Mouse (Mus musculus) bone marrow macrophage, adult 2 months (primary cell): ENCODE data around the gene Cd47. TPM values are rescaled to one million over a fixed set of nuclear protein-coding genes. Genes with fewer than 3 reads are reported as not detected.

Experiments used
- H3K27ac ChIP-seq: 2 replicates; pipeline ENCODE4 v1.5.1; 2012; ENCODE audit warnings: low read depth, low read length; ENCODE audit not compliant: insufficient read depth
- H3K4me1 ChIP-seq: 2 replicates; pipeline ENCODE4 v1.6.1; 2012; ENCODE audit warnings: low read length; ENCODE audit not compliant: control insufficient read depth, insufficient read depth
- H3K4me3 ChIP-seq: 2 replicates; pipeline ENCODE4 v1.5.1; 2012; ENCODE audit warnings: mild to moderate bottlenecking, low read length, moderate library complexity; ENCODE audit not compliant: insufficient read depth
- CTCF ChIP-seq: IDR thresholded peaks from 2 replicates; pipeline ENCODE4 v1.5.1; 2012; ENCODE audit warnings: low read depth, mild to moderate bottlenecking, low read length, moderate library complexity
- POLR2A ChIP-seq: IDR thresholded peaks from 2 replicates; pipeline ENCODE4 v1.6.1; 2012; ENCODE audit warnings: mild to moderate bottlenecking, low read depth, low read length, borderline replicate concordance
- polyA plus RNA-seq: library from polyadenylated mRNA; stranded (reverse); fragments of >200 nt; gene quantifications from 2 replicates; pipeline ENCODE4 v1.2.4, GENCODE M21; 2012; ENCODE audit not compliant: missing spikeins, insufficient read depth, insufficient read length

Gene Cd47
- polyA plus RNA-seq, 1 experiment, result 310 TPM

DNA sequence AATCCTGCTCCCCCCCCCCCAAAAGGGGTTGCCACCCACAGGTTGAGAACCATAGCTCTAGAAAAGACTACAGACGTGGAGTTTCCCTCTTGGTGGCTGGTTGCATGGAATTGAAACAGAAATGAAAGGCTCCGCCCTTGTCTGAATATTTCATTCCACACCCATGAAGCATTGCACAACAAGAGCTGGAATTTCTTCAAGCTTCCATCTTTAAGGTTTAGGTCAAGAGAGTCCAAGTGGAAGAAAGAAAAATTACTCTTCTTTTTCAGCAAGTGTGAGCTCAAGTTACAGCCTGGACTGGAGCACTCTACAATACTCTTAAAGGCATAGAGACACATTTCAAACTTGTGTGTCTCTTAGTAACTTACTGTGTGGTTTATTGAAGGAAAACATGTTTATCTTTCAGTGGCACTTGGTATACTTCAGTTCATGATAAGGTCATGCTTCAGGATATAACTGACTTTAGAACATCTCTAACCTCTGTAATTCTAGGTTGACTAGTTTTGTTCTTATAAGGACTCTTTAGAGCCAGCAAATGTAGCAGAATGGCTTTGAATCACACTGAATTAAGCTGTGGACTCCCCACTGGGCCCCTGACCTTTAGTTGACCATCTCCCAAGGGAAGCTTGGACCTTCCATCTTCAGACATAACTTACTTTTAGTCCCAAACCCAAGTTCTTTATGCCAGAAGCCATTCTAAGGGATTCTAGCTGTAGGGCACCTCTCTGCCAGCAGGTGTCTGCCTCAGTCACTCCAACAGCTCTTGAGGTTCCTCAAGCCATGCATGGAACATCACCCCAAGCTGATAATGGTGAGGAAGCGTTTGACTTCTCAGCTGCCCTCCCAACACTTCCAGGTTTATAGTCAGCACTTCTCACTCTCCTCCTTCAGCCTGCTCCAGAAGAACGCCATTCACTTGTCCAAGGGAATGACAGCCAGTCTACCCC, 58.8 kb downstream of the Cd47 start:
- no peak for TF ChIP-seq CTCF
- no peak for TF ChIP-seq POLR2A
- Histone ChIP-seq H3K4me1 (peaks cover 17% of the 10 kb centered on the region), H3K4me3 (peak overlapping the region; percentile 35; the same call in 1 of the 2 replicates), H3K27ac (peak overlapping the region; percentile 84)

DNA sequence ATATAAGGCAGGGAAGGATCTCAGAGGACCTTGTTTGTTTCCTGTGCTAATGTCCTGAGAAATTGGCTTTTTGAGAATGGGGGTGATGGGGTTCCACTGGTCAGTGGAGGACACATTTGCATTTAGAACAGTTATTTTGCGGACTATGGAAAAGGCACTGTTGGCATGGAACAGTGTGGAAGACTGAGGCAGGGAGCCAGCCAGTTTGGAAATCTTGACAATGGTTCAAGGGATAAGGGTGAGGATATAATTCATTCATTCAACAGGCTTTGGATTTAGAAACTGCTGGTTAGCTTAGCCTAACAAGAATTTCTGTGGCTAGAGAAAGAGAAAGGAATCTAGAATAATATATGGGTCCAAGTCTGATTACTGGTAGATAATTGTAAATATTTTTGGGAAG, 61.7 kb downstream of the Cd47 start:
- no peak overlapping the region for H3K4me3 ChIP-seq
- no peak overlapping the region for H3K27ac ChIP-seq
- TF ChIP-seq POLR2A, result no peak
- no peak for TF ChIP-seq CTCF
- peaks cover 14% of the 10 kb centered on the region for H3K4me1 ChIP-seq

- no peak overlapping the region for H3K4me3 ChIP-seq
- TF ChIP-seq CTCF, result no peak
- TF ChIP-seq POLR2A, result no peak
- H3K4me1 ChIP-seq, result no peaks in the 10 kb centered on the region
- no peak overlapping the region for H3K27ac ChIP-seq
These were observed 66.3 kb downstream of the Cd47 start for GRCm38 (mm10) chr16:49866617-49867016.

- H3K4me3 ChIP-seq, result no peak overlapping the region
- H3K4me1 ChIP-seq, result no peaks in the 10 kb centered on the region
- no peak overlapping the region for H3K27ac ChIP-seq
- TF ChIP-seq POLR2A (no peak), CTCF (no peak)
These were observed 67.9 kb downstream of the Cd47 start for GRCm38 (mm10) chr16:49868278-49868677.

DNA sequence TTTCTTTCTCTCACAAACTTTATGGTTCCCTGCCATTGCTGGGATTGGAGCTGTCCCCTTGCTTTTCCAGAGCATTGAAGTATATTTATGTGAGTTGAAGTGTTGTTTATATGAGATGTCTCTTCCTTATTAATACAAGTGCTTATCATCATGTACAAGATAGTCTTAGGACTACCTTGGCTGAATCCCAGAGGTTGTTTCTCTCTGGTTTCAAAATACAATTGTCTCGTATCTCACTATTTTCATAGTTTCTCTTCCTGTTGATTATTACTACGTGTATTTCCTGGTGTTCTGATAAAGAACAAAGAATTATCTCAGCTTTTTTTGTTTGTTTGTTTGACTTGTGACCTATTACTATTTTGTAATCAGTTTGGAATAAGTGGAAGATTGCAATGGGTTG, 73.6 kb downstream of the Cd47 start:
- H3K4me1 ChIP-seq, result peaks cover 16% of the 10 kb centered on the region
- no peak overlapping the region for H3K4me3 ChIP-seq
- TF ChIP-seq CTCF (no peak), POLR2A (no peak)
- H3K27ac ChIP-seq, result no peak overlapping the region

- Histone ChIP-seq H3K27ac (no peak overlapping the region), H3K4me1 (peaks cover 16% of the 10 kb centered on the region), H3K4me3 (no peak overlapping the region)
- no peak for TF ChIP-seq POLR2A
- no peak for TF ChIP-seq CTCF
These were observed 74.2 kb downstream of the Cd47 start for GRCm38 (mm10) chr16:49874546-49874945.

DNA sequence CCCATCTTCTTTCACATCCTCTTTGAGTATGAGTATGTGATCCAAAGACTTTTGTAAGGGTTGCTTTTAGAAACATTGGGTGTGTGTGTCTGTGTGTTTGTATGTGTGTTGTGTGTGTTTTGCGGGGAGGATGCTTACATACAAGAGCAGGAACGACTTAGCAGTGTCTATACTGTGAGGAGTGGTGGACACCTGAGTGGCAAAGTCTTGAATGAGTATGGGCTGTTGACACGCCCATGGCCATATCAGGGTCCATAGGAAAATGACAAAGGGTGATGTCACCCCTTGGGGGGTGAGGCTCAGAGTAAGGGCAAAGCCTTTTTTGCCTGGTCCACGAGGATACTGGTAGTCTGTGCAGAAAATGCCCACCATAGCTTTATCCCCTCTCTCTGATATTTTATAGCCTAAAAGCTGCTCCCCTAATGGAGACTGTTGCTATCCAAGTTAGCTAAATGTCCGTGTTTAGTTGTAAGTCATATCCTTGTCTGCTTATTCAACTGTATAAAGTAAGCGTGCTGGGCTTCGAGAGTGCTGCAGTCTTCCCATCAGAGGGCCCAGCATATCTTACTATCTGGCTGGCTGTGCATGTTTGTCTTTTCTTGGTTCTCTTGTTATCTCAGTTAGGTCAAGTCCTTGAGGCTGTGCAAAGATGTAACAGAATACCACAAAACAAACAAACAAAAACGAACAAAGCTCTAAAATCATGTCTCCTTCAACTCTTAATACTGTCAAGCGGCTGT, 76.1 kb downstream of the Cd47 start:
- no peak for TF ChIP-seq CTCF
- TF ChIP-seq POLR2A, result no peak
- Histone ChIP-seq H3K4me1 (peaks cover 16% of the 10 kb centered on the region), H3K27ac (no peak overlapping the region), H3K4me3 (no peak overlapping the region)

DNA sequence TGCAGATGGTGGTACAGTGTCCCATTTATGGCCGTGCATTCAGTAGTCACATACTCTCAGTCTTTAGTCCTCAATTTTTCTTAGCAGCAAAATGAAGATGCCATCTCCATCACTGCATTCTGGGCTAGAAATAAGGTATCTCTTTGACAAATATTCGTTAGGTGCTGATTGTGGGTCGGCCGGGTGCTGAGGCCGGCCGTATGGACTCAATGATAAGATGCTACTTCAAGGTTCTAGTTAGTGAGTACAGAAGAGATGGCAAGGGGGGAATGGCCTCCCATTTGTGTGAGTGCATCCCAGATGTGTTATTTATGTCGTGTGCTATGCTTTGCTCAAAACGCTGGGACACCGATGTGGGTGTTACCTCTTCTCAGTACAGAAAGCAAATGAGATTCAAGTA, 76.9 kb downstream of the Cd47 start:
- Histone ChIP-seq H3K27ac (no peak overlapping the region), H3K4me3 (no peak overlapping the region), H3K4me1 (peaks cover 16% of the 10 kb centered on the region)
- TF ChIP-seq CTCF (no peak), POLR2A (no peak)

- TF ChIP-seq CTCF (no peak), POLR2A (no peak)
- no peak overlapping the region for H3K27ac ChIP-seq
- peaks cover 16% of the 10 kb centered on the region for H3K4me1 ChIP-seq
- H3K4me3 ChIP-seq, result no peak overlapping the region
These were observed 77.7 kb downstream of the Cd47 start for GRCm38 (mm10) chr16:49878051-49878450.
